Mouse (Mus musculus) G1E (cell line): ENCODE measurements around the gene Pcgf3. TPM values are rescaled to one million over a fixed set of nuclear protein-coding genes. Genes with fewer than 3 reads are reported as not detected.

Source experiments
- ATAC-seq: 2 replicates; pipeline ENCODE4 v1.8.0; 2016; ENCODE audit warnings: mild to moderate bottlenecking; ENCODE audit not compliant: insufficient number of reproducible peaks, poor library complexity, low FRiP score, severe bottlenecking; ENCODE audit errors: extremely low read depth
- DNase-seq: peaks from one replicate; pipeline ENCODE4 v3.0.0; 2012; ENCODE audit warnings: low spot score
- H3K27me3 ChIP-seq: 2 replicates; pipeline ENCODE4 v1.6.1; 2012; ENCODE audit warnings: mild to moderate bottlenecking, low read length, inconsistent platforms; ENCODE audit not compliant: insufficient read depth
- H3K36me3 ChIP-seq: replicated peaks from 2 replicates; pipeline ENCODE3; 2012; ENCODE audit warnings: mild to moderate bottlenecking, inconsistent platforms
- H3K4me1 ChIP-seq: 2 replicates; pipeline ENCODE4 v1.6.1; 2012; ENCODE audit warnings: low read depth, low read length, inconsistent platforms, mixed read lengths; ENCODE audit not compliant: insufficient read depth
- H3K4me3 ChIP-seq: 2 replicates; pipeline ENCODE4 v1.5.1; 2012; ENCODE audit warnings: low read depth, mild to moderate bottlenecking, inconsistent platforms, low read length, moderate library complexity, mixed read lengths
- H3K9me3 ChIP-seq: replicated peaks from 2 replicates; pipeline ENCODE4 v1.6.1; 2012; ENCODE audit warnings: inconsistent platforms
- CTCF ChIP-seq: IDR thresholded peaks from 2 replicates; pipeline ENCODE4 v1.5.1; 2012; ENCODE audit warnings: low read depth, low read length, inconsistent platforms, mixed read lengths
- GATA1 ChIP-seq: IDR thresholded peaks from 2 replicates; pipeline ENCODE4 v1.6.1; 2012; ENCODE audit warnings: borderline replicate concordance, low read length, inconsistent platforms, mixed read lengths
- GATA2 ChIP-seq: IDR thresholded peaks from 2 replicates; pipeline ENCODE4 v1.6.1; 2012; ENCODE audit warnings: low read depth, low read length, inconsistent platforms, borderline replicate concordance
- POLR2AphosphoS5 ChIP-seq: IDR thresholded peaks from 2 replicates; pipeline ENCODE4 v1.6.1; 2012; ENCODE audit warnings: low read depth, low read length, inconsistent platforms; ENCODE audit not compliant: insufficient replicate concordance
- TAL1 ChIP-seq: conservative IDR thresholded peaks from 2 replicates; pipeline ENCODE4 v1.6.1; 2012; ENCODE audit warnings: low read depth, low read length, inconsistent platforms, mixed read lengths
- polyA plus RNA-seq: library from polyadenylated mRNA; stranded (reverse); fragments of >175 nt; gene quantifications from 2 replicates; pipeline ENCODE4 v1.2.3, GENCODE M21; 2012
- total RNA-seq, 2 experiments: library from RNA; stranded (forward) in 1 of 2; stranded (reverse) in 1 of 2; fragments of 200-1000 nt in 1 of 2; fragments of >200 nt in 1 of 2; fragmentation: Nextera tagmentation in 1 of 2; gene quantifications; 2 replicates each; pipeline ENCODE4 v1.2.3; 2014 to 2017

Pcgf3 gene
- total and polyA plus RNA-seq, 3 experiments = 9.0 to 23.4 (median 9.4) TPM

DNA sequence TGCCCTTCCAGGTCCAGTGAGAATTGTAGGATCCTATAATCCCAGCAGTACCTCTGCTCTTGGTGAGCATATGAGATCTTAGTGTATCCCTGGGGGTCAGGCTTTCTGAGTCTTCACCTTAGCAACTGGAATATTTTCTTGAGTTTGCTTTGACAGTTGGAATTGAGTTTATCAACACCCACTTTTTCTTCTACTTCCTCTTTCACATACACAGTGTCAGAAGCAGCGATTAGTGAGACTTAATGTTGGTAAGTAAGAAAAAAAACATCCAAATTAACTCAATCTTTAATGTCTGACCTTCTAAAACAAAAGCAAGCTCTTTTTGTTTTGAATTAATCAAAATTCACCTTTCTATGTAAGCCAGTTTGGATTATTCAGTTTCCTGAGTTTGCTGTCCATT lies 40.5 kb downstream of the Pcgf3 start:
- ATAC-seq (no peak), DNase-seq (peak; percentile 22)
- Histone ChIP-seq H3K27me3 (no peaks in the 10 kb centered on the region), H3K9me3 (no peaks in the 10 kb centered on the region), H3K4me1 (peaks cover 8% of the 10 kb centered on the region), H3K4me3 (no peak overlapping the region), H3K36me3 (peaks cover 82% of the 10 kb centered on the region)
- TF ChIP-seq TAL1 (no peak), GATA2 (no peak), GATA1 (no peak), CTCF (no peak), POLR2AphosphoS5 (no peak)

GRCm38 (mm10) chr5:108502286-108502685 lies 41.3 kb downstream of the Pcgf3 start:
- no peak for TF ChIP-seq POLR2AphosphoS5
- no peak for TF ChIP-seq GATA2
- no peak for TF ChIP-seq GATA1
- no peak for TF ChIP-seq TAL1
- no peak for TF ChIP-seq CTCF
- H3K4me1 ChIP-seq = peaks cover 8% of the 10 kb centered on the region
- peaks cover 76% of the 10 kb centered on the region for H3K36me3 ChIP-seq

GRCm38 (mm10) chr5:108515581-108516361 lies 54.7 kb downstream of the Pcgf3 start:
- no peaks in the 10 kb centered on the region for H3K9me3 ChIP-seq
- peaks cover 35% of the 10 kb centered on the region for H3K27me3 ChIP-seq
- DNase-seq = no peak
- H3K4me3 ChIP-seq = no peak overlapping the region
- H3K4me1 ChIP-seq = peaks cover 8% of the 10 kb centered on the region
- no peaks in the 10 kb centered on the region for H3K36me3 ChIP-seq
- ATAC-seq = no peak
- TF ChIP-seq TAL1 (no peak), GATA2 (no peak), GATA1 (no peak), POLR2AphosphoS5 (no peak), CTCF (no peak)

More at GRCm38 (mm10) chr5:108502286-108502685, 41.3 kb downstream of the Pcgf3 start:
- DNase-seq (no peak), ATAC-seq (no peak)
- no peak overlapping the region for H3K4me3 ChIP-seq
- H3K9me3 ChIP-seq = no peaks in the 10 kb centered on the region
- no peaks in the 10 kb centered on the region for H3K27me3 ChIP-seq

GRCm38 (mm10) chr5:108516655-108517054 lies 55.6 kb downstream of the Pcgf3 start:
- ATAC-seq (no peak), DNase-seq (no peak)
- Histone ChIP-seq H3K4me1 (peaks cover 8% of the 10 kb centered on the region), H3K36me3 (no peaks in the 10 kb centered on the region), H3K9me3 (no peaks in the 10 kb centered on the region), H3K27me3 (peaks cover 35% of the 10 kb centered on the region), H3K4me3 (no peak overlapping the region)
- TF ChIP-seq GATA1 (no peak), POLR2AphosphoS5 (no peak), TAL1 (no peak), GATA2 (no peak)

GRCm38 (mm10) chr5:108518106-108518885 lies 57.3 kb downstream of the Pcgf3 start:
- no peak for TF ChIP-seq GATA1
- no peak for TF ChIP-seq POLR2AphosphoS5
- TF ChIP-seq GATA2 = no peak
- no peak for TF ChIP-seq CTCF
- TF ChIP-seq TAL1 = no peak
- Histone ChIP-seq H3K4me1 (peaks cover 8% of the 10 kb centered on the region), H3K9me3 (no peaks in the 10 kb centered on the region), H3K27me3 (peaks cover 44% of the 10 kb centered on the region), H3K4me3 (no peak overlapping the region), H3K36me3 (no peaks in the 10 kb centered on the region)
- ATAC-seq (no peak), DNase-seq (no peak)

DNA sequence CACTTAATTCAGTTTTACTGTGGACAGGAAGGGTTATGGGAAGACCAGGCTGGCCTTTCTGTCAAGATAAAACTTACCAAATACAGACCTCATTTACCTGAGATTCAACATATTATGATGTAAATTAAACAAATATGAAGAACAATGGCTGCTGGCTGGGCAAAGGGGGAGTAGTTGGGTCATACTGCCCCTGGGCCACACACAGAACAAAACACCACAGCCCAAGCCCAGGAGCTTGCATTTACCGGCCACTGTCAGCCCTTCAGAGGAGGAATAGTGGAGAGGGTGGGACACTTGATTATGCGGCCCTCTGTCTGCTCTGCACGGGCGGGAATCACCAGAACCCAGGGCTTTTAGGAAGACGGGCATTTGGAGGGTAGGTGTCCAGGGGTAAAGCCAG lies 57.9 kb downstream of the Pcgf3 start:
- Histone ChIP-seq H3K36me3 (no peaks in the 10 kb centered on the region), H3K9me3 (no peaks in the 10 kb centered on the region), H3K4me3 (no peak overlapping the region), H3K27me3 (peaks cover 44% of the 10 kb centered on the region), H3K4me1 (peaks cover 8% of the 10 kb centered on the region)
- ATAC-seq (no peak), DNase-seq (no peak)
- TF ChIP-seq POLR2AphosphoS5 (no peak), TAL1 (no peak), GATA2 (no peak), CTCF (no peak), GATA1 (no peak)
